Mouse (Mus musculus): ENCODE data around the gene Fgfr2. TPM values are rescaled to one million over a fixed set of nuclear protein-coding genes. Genes with fewer than 3 reads are reported as not detected.

Gene Fgfr2
- polyA plus RNA-seq, 1 experiment from 2014 or later = 24.9 TPM

- Histone ChIP-seq H3K4me1 (ENCODE audit: control insufficient read depth, insufficient read depth, low read length) (peaks cover 5% of the 10 kb centered on the region), H3K4me2 (no peak overlapping the region), H3K27ac (ENCODE audit: low read depth, low read length) (no peak overlapping the region), H3K36me3 (ENCODE audit: control insufficient read depth, insufficient read depth, low read length) (no peaks in the 10 kb centered on the region), H3K27me3 (ENCODE audit: control insufficient read depth, insufficient read depth, low read length) (no peaks in the 10 kb centered on the region), H3K9me3 (replicated peaks; ENCODE audit: control insufficient read depth, low read length) (no peaks in the 10 kb centered on the region), H3K4me3 (ENCODE audit: low read depth, low read length) (no peak overlapping the region), H3K9ac (ENCODE audit: low read depth, low read length) (no peak overlapping the region)
- ATAC-seq (replicated peaks; ENCODE audit: insufficient number of reproducible peaks, low FRiP score, low TSS enrichment) = no peak
- 82% methylated on average over 7 of the region's 7 CpGs for WGBS (ENCODE audit: insufficient replicate concordance)
These were observed 2889.4 kb downstream of the Fgfr2 start for GRCm38 (mm10) chr7:130233777-130234176.

DNA sequence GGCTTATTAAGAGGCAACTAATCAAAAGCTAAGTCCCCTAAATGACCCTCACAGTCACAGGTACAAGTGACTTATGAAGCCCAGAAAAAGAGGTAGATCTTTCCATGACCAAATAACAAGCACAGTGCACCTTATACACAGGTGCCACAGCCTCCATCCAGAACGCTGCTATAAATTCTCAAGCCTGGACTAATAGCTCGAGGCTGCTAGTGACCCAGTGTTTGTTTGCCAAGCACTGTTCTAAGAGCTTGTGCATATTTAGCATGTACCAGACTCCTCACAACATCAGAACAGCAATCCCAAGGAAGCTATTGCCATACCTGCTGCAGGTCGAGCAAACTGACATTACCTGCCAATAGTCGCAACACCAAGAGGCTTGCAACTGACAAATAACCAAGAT, 2893.1 kb downstream of the Fgfr2 start:
- WGBS (ENCODE audit: insufficient replicate concordance) = 82% methylated on average over 4 of the region's 4 CpGs
- no peaks in the 10 kb centered on the region for H3K4me1 ChIP-seq (ENCODE audit: control insufficient read depth, insufficient read depth, low read length)
- H3K9me3 ChIP-seq (replicated peaks; ENCODE audit: control insufficient read depth, low read length) = no peaks in the 10 kb centered on the region
- no peak overlapping the region for H3K27ac ChIP-seq (ENCODE audit: low read depth, low read length)
- no peak overlapping the region for H3K4me2 ChIP-seq
- no peaks in the 10 kb centered on the region for H3K27me3 ChIP-seq (ENCODE audit: control insufficient read depth, insufficient read depth, low read length)
- no peaks in the 10 kb centered on the region for H3K36me3 ChIP-seq (ENCODE audit: control insufficient read depth, insufficient read depth, low read length)
- no peak for ATAC-seq (replicated peaks; ENCODE audit: insufficient number of reproducible peaks, low FRiP score, low TSS enrichment)
- H3K4me3 ChIP-seq (ENCODE audit: low read depth, low read length) = no peak overlapping the region
- H3K9ac ChIP-seq (ENCODE audit: low read depth, low read length) = no peak overlapping the region

DNA sequence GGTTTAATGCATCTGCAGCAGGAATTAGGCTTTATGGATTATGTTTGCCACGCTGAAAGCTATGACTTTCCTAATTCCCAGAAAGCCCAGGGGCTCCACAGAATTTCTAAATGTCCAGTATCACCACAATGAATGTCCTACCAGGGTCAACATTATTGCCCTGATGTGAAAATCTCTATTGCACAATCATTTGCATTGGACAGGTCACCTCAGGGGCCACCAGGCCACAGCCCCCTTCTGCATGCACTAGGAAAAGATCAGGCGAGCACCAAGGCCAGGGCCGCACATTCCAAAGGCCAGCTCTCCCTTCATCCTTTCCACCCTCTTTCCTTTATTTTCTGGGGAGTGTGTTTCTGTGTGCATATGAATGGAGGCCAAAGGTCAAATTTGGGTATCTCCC, 2897.9 kb downstream of the Fgfr2 start:
- no peaks in the 10 kb centered on the region for H3K4me1 ChIP-seq (ENCODE audit: control insufficient read depth, insufficient read depth, low read length)
- H3K27ac ChIP-seq (ENCODE audit: low read depth, low read length) = no peak overlapping the region
- no peak overlapping the region for H3K4me2 ChIP-seq
- H3K9ac ChIP-seq (ENCODE audit: low read depth, low read length) = no peak overlapping the region
- no peaks in the 10 kb centered on the region for H3K27me3 ChIP-seq (ENCODE audit: control insufficient read depth, insufficient read depth, low read length)
- no peaks in the 10 kb centered on the region for H3K9me3 ChIP-seq (replicated peaks; ENCODE audit: control insufficient read depth, low read length)
- H3K36me3 ChIP-seq (ENCODE audit: control insufficient read depth, insufficient read depth, low read length) = no peaks in the 10 kb centered on the region
- no peak for ATAC-seq (replicated peaks; ENCODE audit: insufficient number of reproducible peaks, low FRiP score, low TSS enrichment)
- WGBS (ENCODE audit: insufficient replicate concordance) = 87% methylated on average over 3 of the region's 3 CpGs
- H3K4me3 ChIP-seq (ENCODE audit: low read depth, low read length) = no peak overlapping the region

- ATAC-seq (replicated peaks; ENCODE audit: insufficient number of reproducible peaks, low FRiP score, low TSS enrichment) = no peak
- Histone ChIP-seq H3K9me3 (replicated peaks; ENCODE audit: control insufficient read depth, low read length) (no peaks in the 10 kb centered on the region), H3K4me2 (no peak overlapping the region), H3K9ac (ENCODE audit: low read depth, low read length) (no peak overlapping the region), H3K27ac (ENCODE audit: low read depth, low read length) (no peak overlapping the region), H3K36me3 (ENCODE audit: control insufficient read depth, insufficient read depth, low read length) (no peaks in the 10 kb centered on the region), H3K4me3 (ENCODE audit: low read depth, low read length) (no peak overlapping the region), H3K4me1 (ENCODE audit: control insufficient read depth, insufficient read depth, low read length) (no peaks in the 10 kb centered on the region), H3K27me3 (ENCODE audit: control insufficient read depth, insufficient read depth, low read length) (no peaks in the 10 kb centered on the region)
- 74% methylated on average over 8 of the region's 8 CpGs for WGBS (ENCODE audit: insufficient replicate concordance)
These were observed 2900.4 kb downstream of the Fgfr2 start for GRCm38 (mm10) chr7:130222633-130223354.

DNA sequence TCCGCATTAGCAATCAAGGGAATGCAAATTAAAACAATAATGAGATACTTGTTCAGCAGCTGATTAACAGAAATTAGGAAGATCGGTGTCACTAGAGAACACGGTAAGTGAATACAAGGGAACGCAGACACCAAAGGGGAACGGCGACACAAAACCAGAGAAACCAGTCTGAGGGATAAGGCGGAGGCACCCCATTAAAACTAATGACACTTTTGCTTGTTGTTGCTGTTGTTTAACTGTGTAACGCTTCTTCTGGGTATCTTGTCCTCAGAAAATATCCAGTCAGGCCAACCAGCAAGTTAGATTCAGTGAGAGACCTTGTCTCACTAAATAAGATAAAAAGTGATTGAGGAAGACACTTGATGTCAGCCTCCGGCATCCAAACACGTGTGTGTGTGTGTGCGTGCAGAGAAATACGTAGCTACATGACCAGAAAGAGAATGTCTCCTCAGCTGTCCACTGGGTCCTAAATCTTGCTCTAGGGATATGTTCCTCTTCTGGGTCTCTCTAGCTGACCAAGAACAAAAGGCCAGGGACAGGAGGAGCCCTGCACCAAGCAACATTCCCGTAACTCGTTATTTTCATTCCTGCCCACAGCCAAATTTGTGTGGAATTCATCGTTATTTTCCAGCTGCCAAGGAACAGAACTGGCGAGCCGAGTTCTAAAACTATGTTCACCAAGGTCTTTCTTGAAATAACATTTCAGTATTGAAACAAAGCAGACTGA, 2901.3 kb downstream of the Fgfr2 start:
- ATAC-seq (replicated peaks; ENCODE audit: insufficient number of reproducible peaks, low FRiP score, low TSS enrichment) = no peak
- H3K36me3 ChIP-seq (ENCODE audit: control insufficient read depth, insufficient read depth, low read length) = no peaks in the 10 kb centered on the region
- H3K27me3 ChIP-seq (ENCODE audit: control insufficient read depth, insufficient read depth, low read length) = no peaks in the 10 kb centered on the region
- no peak overlapping the region for H3K4me2 ChIP-seq
- H3K4me1 ChIP-seq (ENCODE audit: control insufficient read depth, insufficient read depth, low read length) = no peaks in the 10 kb centered on the region
- no peak overlapping the region for H3K4me3 ChIP-seq (ENCODE audit: low read depth, low read length)
- H3K9me3 ChIP-seq (replicated peaks; ENCODE audit: control insufficient read depth, low read length) = no peaks in the 10 kb centered on the region
- no peak overlapping the region for H3K9ac ChIP-seq (ENCODE audit: low read depth, low read length)
- WGBS (ENCODE audit: insufficient replicate concordance) = 85% methylated on average over 17 of the region's 17 CpGs
- no peak overlapping the region for H3K27ac ChIP-seq (ENCODE audit: low read depth, low read length)

DNA sequence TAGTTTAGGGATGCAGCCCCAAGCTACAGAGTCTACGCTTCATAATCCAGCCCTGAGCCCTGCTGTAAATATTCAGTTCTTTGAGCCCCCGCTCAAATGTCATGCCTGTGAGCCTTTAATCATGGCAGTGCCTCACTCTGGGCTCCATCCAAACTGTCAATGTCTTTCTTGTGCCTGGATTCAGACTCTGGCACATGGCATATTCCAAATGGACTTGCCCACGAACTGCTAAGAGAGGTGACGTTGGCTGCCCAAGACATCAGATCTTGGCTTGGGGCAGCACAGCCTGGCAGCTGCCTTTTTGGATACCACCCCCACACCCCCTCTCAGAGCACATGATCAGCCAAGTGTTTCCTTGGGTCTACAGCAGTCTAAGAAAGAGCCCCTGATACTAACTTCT, 2902.5 kb downstream of the Fgfr2 start:
- no peak overlapping the region for H3K27ac ChIP-seq (ENCODE audit: low read depth, low read length)
- no peaks in the 10 kb centered on the region for H3K27me3 ChIP-seq (ENCODE audit: control insufficient read depth, insufficient read depth, low read length)
- 90% methylated on average over 4 of the region's 4 CpGs for WGBS (ENCODE audit: insufficient replicate concordance)
- no peaks in the 10 kb centered on the region for H3K36me3 ChIP-seq (ENCODE audit: control insufficient read depth, insufficient read depth, low read length)
- no peak overlapping the region for H3K4me2 ChIP-seq
- ATAC-seq (replicated peaks; ENCODE audit: insufficient number of reproducible peaks, low FRiP score, low TSS enrichment) = no peak
- no peaks in the 10 kb centered on the region for H3K4me1 ChIP-seq (ENCODE audit: control insufficient read depth, insufficient read depth, low read length)
- H3K9me3 ChIP-seq (replicated peaks; ENCODE audit: control insufficient read depth, low read length) = no peaks in the 10 kb centered on the region
- no peak overlapping the region for H3K4me3 ChIP-seq (ENCODE audit: low read depth, low read length)
- no peak overlapping the region for H3K9ac ChIP-seq (ENCODE audit: low read depth, low read length)

DNA sequence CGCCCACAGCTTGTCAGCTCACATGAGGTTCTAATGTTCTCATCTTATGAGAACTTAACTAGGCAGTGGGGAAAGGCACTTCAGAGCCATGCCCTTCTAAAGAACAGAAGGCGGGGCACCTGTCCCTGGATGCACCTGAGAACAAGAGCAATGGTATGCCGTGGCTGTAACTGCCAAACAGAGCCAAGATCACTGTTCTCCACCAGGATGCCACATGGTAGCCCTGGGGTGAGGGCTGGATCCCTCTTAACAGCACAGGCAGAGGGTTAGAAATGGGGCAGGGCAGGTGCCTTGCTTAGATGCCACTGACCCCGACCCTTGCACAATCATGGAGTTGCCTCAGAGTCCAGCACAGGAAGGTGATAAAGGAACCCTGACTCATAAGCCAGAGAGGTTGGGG, 2903.3 kb downstream of the Fgfr2 start:
- Histone ChIP-seq H3K4me1 (ENCODE audit: control insufficient read depth, insufficient read depth, low read length) (no peaks in the 10 kb centered on the region), H3K36me3 (ENCODE audit: control insufficient read depth, insufficient read depth, low read length) (no peaks in the 10 kb centered on the region), H3K9me3 (replicated peaks; ENCODE audit: control insufficient read depth, low read length) (no peaks in the 10 kb centered on the region), H3K4me2 (no peak overlapping the region), H3K9ac (ENCODE audit: low read depth, low read length) (no peak overlapping the region), H3K27me3 (ENCODE audit: control insufficient read depth, insufficient read depth, low read length) (no peaks in the 10 kb centered on the region), H3K27ac (ENCODE audit: low read depth, low read length) (no peak overlapping the region), H3K4me3 (ENCODE audit: low read depth, low read length) (no peak overlapping the region)
- WGBS (ENCODE audit: insufficient replicate concordance) = 83% methylated on average over 4 of the region's 4 CpGs
- no peak for ATAC-seq (replicated peaks; ENCODE audit: insufficient number of reproducible peaks, low FRiP score, low TSS enrichment)

- Histone ChIP-seq H3K27ac (ENCODE audit: low read depth, low read length) (no peak overlapping the region), H3K9ac (ENCODE audit: low read depth, low read length) (no peak overlapping the region), H3K4me3 (ENCODE audit: low read depth, low read length) (no peak overlapping the region), H3K4me1 (ENCODE audit: control insufficient read depth, insufficient read depth, low read length) (no peaks in the 10 kb centered on the region), H3K36me3 (ENCODE audit: control insufficient read depth, insufficient read depth, low read length) (no peaks in the 10 kb centered on the region), H3K27me3 (ENCODE audit: control insufficient read depth, insufficient read depth, low read length) (no peaks in the 10 kb centered on the region), H3K4me2 (no peak overlapping the region), H3K9me3 (replicated peaks; ENCODE audit: control insufficient read depth, low read length) (no peaks in the 10 kb centered on the region)
- WGBS (ENCODE audit: insufficient replicate concordance) = 56% methylated on average over 4 of the region's 4 CpGs
- no peak for ATAC-seq (replicated peaks; ENCODE audit: insufficient number of reproducible peaks, low FRiP score, low TSS enrichment)
These were observed 2906.9 kb downstream of the Fgfr2 start for GRCm38 (mm10) chr7:130216272-130216671.

All from heart, embryonic 11.5 days (tissue).